Mouse (Mus musculus) kidney, adult 2 months (tissue): ENCODE data around the gene Cpeb2. TPM values are rescaled to one million over a fixed set of nuclear protein-coding genes. Genes with fewer than 3 reads are reported as not detected.

Experiments
- DNase-seq: peaks from one replicate; pipeline ENCODE4 v3.0.0; 2021
- H3K27ac ChIP-seq: fragments of 200-500 bp; 2 replicates; pipeline ENCODE4 v1.5.1; 2012; ENCODE audit warnings: low read depth, low read length, control low read depth, inconsistent platforms; ENCODE audit not compliant: insufficient read depth
- H3K27me3 ChIP-seq: fragments of 200-500 bp; replicated peaks from 2 replicates; pipeline ENCODE4 v1.6.1; 2012; ENCODE audit warnings: mild to moderate bottlenecking, moderate library complexity, low read length, inconsistent platforms; ENCODE audit not compliant: control insufficient read depth, insufficient read depth
- H3K36me3 ChIP-seq: fragments of 200-500 bp; 2 replicates; pipeline ENCODE4 v1.6.1; 2012; ENCODE audit warnings: mild to moderate bottlenecking, moderate library complexity, low read length, inconsistent platforms; ENCODE audit not compliant: control insufficient read depth, insufficient read depth
- H3K4me1 ChIP-seq: fragments of 200-500 bp; 2 replicates; pipeline ENCODE4 v1.6.1; 2011; ENCODE audit warnings: low read length; ENCODE audit not compliant: control insufficient read depth, insufficient read depth
- H3K4me3 ChIP-seq: fragments of 200-500 bp; 2 replicates; pipeline ENCODE4 v1.5.1; 2011; ENCODE audit warnings: mild to moderate bottlenecking, low read depth, low read length, control low read depth; ENCODE audit not compliant: insufficient read depth
- CTCF ChIP-seq: fragments of 200-500 bp; conservative IDR thresholded peaks from 2 replicates; pipeline ENCODE4 v1.5.1; 2011; ENCODE audit warnings: low read depth, mild to moderate bottlenecking, control low read depth, low read length, moderate library complexity, mixed read lengths; ENCODE audit not compliant: insufficient read depth, insufficient read length
- POLR2A ChIP-seq: fragments of 200-500 bp; IDR thresholded peaks from one replicate; pipeline ENCODE4 v1.6.1; 2011; ENCODE audit warnings: low read depth, low read length, control low read depth
- WGBS: fragments of 180-500 bp; shearing (Covaris S2); methylation state at CpG from one replicate; pipeline ENCODE4 v1.1.7; 2018; 5-methylcytosine and 5-hydroxymethylcytosine counted together
- polyA plus RNA-seq: library from polyadenylated mRNA; depleted of rRNA; stranded (reverse); fragments of >200 nt; gene quantifications from 2 replicates; pipeline ENCODE4 v1.2.3, GENCODE M21; 2012

The Cpeb2 gene
- polyA plus RNA-seq, 1 experiment = 5.9 TPM

GRCm38 (mm10) chr5:43309961-43310360 is 77.0 kb downstream of the Cpeb2 start:
- H3K36me3 ChIP-seq = no peaks in the 10 kb centered on the region
- H3K27me3 ChIP-seq = no peaks in the 10 kb centered on the region
- 13% methylated on average over 4 of the region's 4 CpGs for WGBS
- H3K4me3 ChIP-seq = no peak overlapping the region
- TF ChIP-seq POLR2A = no peak
- TF ChIP-seq CTCF = no peak
- no peaks in the 10 kb centered on the region for H3K4me1 ChIP-seq
- H3K27ac ChIP-seq = no peak overlapping the region
- DNase-seq = peak; percentile 84

GRCm38 (mm10) chr5:43324311-43324862 is 91.4 kb downstream of the Cpeb2 start:
- Histone ChIP-seq H3K27ac (no peak overlapping the region), H3K4me1 (peaks cover 6% of the 10 kb centered on the region; the same call in 1 of the 2 replicates), H3K27me3 (no peaks in the 10 kb centered on the region), H3K36me3 (no peaks in the 10 kb centered on the region), H3K4me3 (no peak overlapping the region)
- TF ChIP-seq POLR2A (no peak), CTCF (no peak)
- 82% methylated on average over 3 of the region's 3 CpGs for WGBS
- no peak for DNase-seq

- Histone ChIP-seq H3K36me3 (no peaks in the 10 kb centered on the region), H3K27me3 (no peaks in the 10 kb centered on the region), H3K27ac (no peak overlapping the region), H3K4me1 (peaks cover 6% of the 10 kb centered on the region; the same call in 1 of the 2 replicates), H3K4me3 (no peak overlapping the region)
- no peak for DNase-seq
- WGBS = 74% methylated on average over 4 of the region's 4 CpGs
- TF ChIP-seq POLR2A (no peak), CTCF (no peak)
Observed at GRCm38 (mm10) chr5:43325561-43325960, 92.6 kb downstream of the Cpeb2 start.

- Histone ChIP-seq H3K36me3 (no peaks in the 10 kb centered on the region), H3K4me1 (peaks cover 6% of the 10 kb centered on the region; the same call in 1 of the 2 replicates), H3K27ac (no peak overlapping the region), H3K27me3 (no peaks in the 10 kb centered on the region), H3K4me3 (no peak overlapping the region)
- 11% methylated on average over 4 of the region's 4 CpGs for WGBS
- no peak for TF ChIP-seq CTCF
- TF ChIP-seq POLR2A = no peak
- peak; percentile 4 for DNase-seq
Observed at GRCm38 (mm10) chr5:43328579-43328978, 95.6 kb downstream of the Cpeb2 start.

GRCm38 (mm10) chr5:43330260-43330659 is 97.3 kb downstream of the Cpeb2 start:
- no peak overlapping the region for H3K4me3 ChIP-seq
- 73% methylated on average over 3 of the region's 3 CpGs for WGBS
- no peak overlapping the region for H3K27ac ChIP-seq
- DNase-seq = no peak
- no peaks in the 10 kb centered on the region for H3K36me3 ChIP-seq
- TF ChIP-seq CTCF = no peak
- TF ChIP-seq POLR2A = no peak
- no peaks in the 10 kb centered on the region for H3K27me3 ChIP-seq
- peaks cover 6% of the 10 kb centered on the region; the same call in 1 of the 2 replicates for H3K4me1 ChIP-seq

- WGBS = 77% methylated on average over 2 of the region's 2 CpGs
- no peaks in the 10 kb centered on the region for H3K27me3 ChIP-seq
- H3K27ac ChIP-seq = no peak overlapping the region
- H3K4me3 ChIP-seq = no peak overlapping the region
- no peaks in the 10 kb centered on the region for H3K36me3 ChIP-seq
- H3K4me1 ChIP-seq = no peaks in the 10 kb centered on the region
- TF ChIP-seq POLR2A (no peak), CTCF (no peak)
- no peak for DNase-seq
Observed at GRCm38 (mm10) chr5:43334469-43334868, 101.5 kb downstream of the Cpeb2 start.

- WGBS = 95% methylated on average over 1 of the region's 1 CpGs
Observed at GRCm38 (mm10) chr5:43337212-43337611, 104.2 kb downstream of the Cpeb2 start.

More at GRCm38 (mm10) chr5:43337212-43337611, 104.2 kb downstream of the Cpeb2 start:
- Histone ChIP-seq H3K36me3 (no peaks in the 10 kb centered on the region), H3K27me3 (no peaks in the 10 kb centered on the region), H3K4me1 (peaks cover 3% of the 10 kb centered on the region; the same call in 1 of the 2 replicates), H3K27ac (no peak overlapping the region), H3K4me3 (no peak overlapping the region)
- no peak for DNase-seq
- TF ChIP-seq CTCF = no peak
- no peak for TF ChIP-seq POLR2A
